Mouse (Mus musculus) heart, postnatal 0 days (tissue): ENCODE results near the gene Ankrd50.

Experiments
- CTCF ChIP-seq: IDR thresholded peaks from 2 replicates; pipeline ENCODE4 v1.5.1; 2016; ENCODE audit warnings: antibody characterized with exemption, control low read depth, low read depth
- EP300 ChIP-seq: IDR thresholded peaks from 2 replicates; pipeline ENCODE4 v1.6.1; 2016; ENCODE audit warnings: antibody characterized with exemption, low read depth

DNA sequence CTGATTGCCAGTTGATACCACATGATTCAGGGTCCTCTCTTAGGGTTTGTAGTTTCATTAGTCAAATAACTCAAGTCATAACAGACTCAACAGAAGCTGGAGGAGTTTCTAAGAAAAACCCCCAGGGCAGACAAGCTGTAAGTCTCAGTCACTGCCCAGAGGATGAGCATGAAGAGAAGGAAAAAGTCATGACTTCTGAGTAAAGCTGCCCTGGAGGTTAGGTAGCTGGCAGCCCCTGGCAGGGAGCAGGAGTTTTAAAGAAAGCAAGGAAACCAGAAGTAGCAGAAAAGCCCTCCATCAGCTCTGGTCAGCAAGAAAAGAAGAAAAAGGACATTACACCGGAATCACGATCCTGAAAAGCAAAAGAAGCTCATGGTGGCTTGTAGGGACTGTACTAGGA is 50.2 kb downstream of the Ankrd50 start:
- no peak for TF ChIP-seq CTCF
- TF ChIP-seq EP300: no peak
